7 mouse cellular contexts compared by ENCODE assay signal in genomic region chr11:51916033-51916929, GRCm38 (mm10). TPM values are rescaled to one million over a fixed set of nuclear protein-coding genes. Genes with fewer than 3 reads are reported as not detected.
DNase-seq lines count a peak whose midpoint lies in the region; ATAC-seq and TF ChIP-seq lines count a peak whose summit lies in the region.

No protein-coding gene starts in this region.

- H3K27me3 ChIP-seq in embryonic facial prominence, embryonic 10.5 days (replicated peaks; ENCODE audit: low read depth, poor library complexity, severe bottlenecking): peaks cover 14% of the 10 kb centered on the region; the same call in 1 of the 2 replicates
- no peaks in the 10 kb centered on the region for H3K27me3 ChIP-seq in heart, adult 2 months (ENCODE audit: control insufficient read depth, insufficient read depth, low read length)
- H3K27me3 ChIP-seq in limb, embryonic 12.5 days: 0 out of 2 replicates have a peak, but pooled peaks cover 4% of the 10 kb centered on the region
- H3K27me3 ChIP-seq in midbrain, embryonic 14.5 days (ENCODE audit: control insufficient read depth, insufficient read depth, low read length): no peaks in the 10 kb centered on the region

- under 1% methylated on average over 29 of the region's 29 CpGs for WGBS in embryonic facial prominence, embryonic 10.5 days
- under 1% methylated on average over 29 of the region's 29 CpGs for WGBS in heart, adult 2 months
- WGBS in limb, embryonic 12.5 days: under 1% methylated on average over 29 of the region's 29 CpGs
- WGBS in midbrain, embryonic 14.5 days: 2% methylated on average over 29 of the region's 29 CpGs

- TF ChIP-seq EP300 in heart, adult 2 months (IDR thresholded peaks at IDR 0.05; ENCODE audit: insufficient read depth, low read depth, low read length): peak; percentile 100

- intact Hi-C loops in heart, adult 2 months (cut with DNase I): loop anchor here (1.0 to 5.0 kb wide), 5 partner anchors 19 to 85 kb away; partner anchors contain the start of genes Cdkn2aipnl and Ube2b

- TF ChIP-seq POLR2A in heart, adult 2 months (IDR thresholded peaks at IDR 0.05; ENCODE audit: insufficient read depth, low read depth, low read length): peak; percentile 85

- peak; percentile 68; the same call in 1 of the 2 replicates for ATAC-seq in limb, embryonic 12.5 days (ENCODE audit: insufficient number of reproducible peaks, insufficient read depth, low FRiP score, low TSS enrichment, low read depth)
- 0 out of 2 replicates have a peak, but pooled peaks have one; percentile 40 for ATAC-seq in midbrain, embryonic 14.5 days (ENCODE audit: low FRiP score, low TSS enrichment)

- H3K27ac ChIP-seq in embryonic facial prominence, embryonic 10.5 days (replicated peaks): peak overlapping the region; percentile 3; the same call in 1 of the 2 replicates
- H3K27ac ChIP-seq in heart, adult 2 months: peak overlapping the region; percentile 97
- H3K27ac ChIP-seq in limb, embryonic 12.5 days: 0 out of 2 replicates have a peak overlapping the region, but pooled peaks have one; percentile 41
- 0 out of 2 replicates have a peak overlapping the region, but pooled peaks have one; percentile 13 for H3K27ac ChIP-seq in midbrain, embryonic 14.5 days (replicated peaks; ENCODE audit: low read depth, low read length)

- no peaks in the 10 kb centered on the region for H3K9me3 ChIP-seq in embryonic facial prominence, embryonic 10.5 days
- H3K9me3 ChIP-seq in limb, embryonic 12.5 days: no peaks in the 10 kb centered on the region
- H3K9me3 ChIP-seq in midbrain, embryonic 14.5 days (ENCODE audit: control insufficient read depth, low read length): no peaks in the 10 kb centered on the region

- no peaks in the 10 kb centered on the region for H3K79me2 ChIP-seq in heart, adult 2 months (replicated peaks; ENCODE audit: control insufficient read depth, insufficient read depth, low read length)

- peak overlapping the region; percentile 58 for H3K4me2 ChIP-seq in limb, embryonic 12.5 days
- peak overlapping the region; percentile 47 for H3K4me2 ChIP-seq in midbrain, embryonic 14.5 days (ENCODE audit: low read length)

- peak overlapping the region; percentile 63 for H3K9ac ChIP-seq in heart, adult 2 months (ENCODE audit: low read depth, low read length)
- H3K9ac ChIP-seq in limb, embryonic 12.5 days (replicated peaks): peak overlapping the region; percentile 47; the same call in 1 of the 2 replicates
- H3K9ac ChIP-seq in midbrain, embryonic 14.5 days (replicated peaks; ENCODE audit: low read length): no peak overlapping the region; the same call in 1 of the 2 replicates

- no peaks in the 10 kb centered on the region for H3K36me3 ChIP-seq in embryonic facial prominence, embryonic 10.5 days (replicated peaks)
- H3K36me3 ChIP-seq in heart, adult 2 months (ENCODE audit: control insufficient read depth, insufficient read depth, low read length): no peaks in the 10 kb centered on the region; the same call in 1 of the 2 replicates
- H3K36me3 ChIP-seq in limb, embryonic 12.5 days: no peaks in the 10 kb centered on the region
- H3K36me3 ChIP-seq in midbrain, embryonic 14.5 days (ENCODE audit: control insufficient read depth, insufficient read depth, low read length): no peaks in the 10 kb centered on the region

- H3K4me1 ChIP-seq in embryonic facial prominence, embryonic 10.5 days: peaks cover 23% of the 10 kb centered on the region
- peaks cover 19% of the 10 kb centered on the region for H3K4me1 ChIP-seq in heart, adult 2 months (ENCODE audit: control insufficient read depth, insufficient read depth, low read length)
- H3K4me1 ChIP-seq in limb, embryonic 12.5 days (replicated peaks): peaks cover 16% of the 10 kb centered on the region
- H3K4me1 ChIP-seq in midbrain, embryonic 14.5 days (ENCODE audit: control insufficient read depth, insufficient read depth, low read length): peaks cover 7% of the 10 kb centered on the region

- peak; percentile 91 for DNase-seq in adrenal gland, adult 8-10 months
- DNase-seq in embryonic facial prominence, embryonic 10.5 days (ENCODE audit: low spot score): peak; percentile 70
- DNase-seq in heart, adult 2 months: peak; percentile 96 to 97
- peak; percentile 91 to 95 for DNase-seq in kidney, adult 8-10 months
- peak; percentile 73 for DNase-seq in midbrain, embryonic 14.5 days
- DNase-seq in spleen, postnatal 10 days (ENCODE audit: low spot score in 2 of 2): peak; percentile 29 to 73

- H3K4me3 ChIP-seq in embryonic facial prominence, embryonic 10.5 days: peak overlapping the region; percentile 50
- H3K4me3 ChIP-seq in heart, adult 2 months: peak overlapping the region; percentile 67
- H3K4me3 ChIP-seq in limb, embryonic 12.5 days (replicated peaks): peak overlapping the region; percentile 26
- H3K4me3 ChIP-seq in midbrain, embryonic 14.5 days (replicated peaks; ENCODE audit: low read depth, low read length): no peak overlapping the region

- no peak for TF ChIP-seq CTCF in heart, adult 2 months (IDR thresholded peaks at IDR 0.05)

RNA-seq across cellular contexts. Expression of gene Cdkn2aipnl, which starts 51.2 kb away (rescaled TPM):
- 10 to 100 TPM; 16.9 to 25.6 (median 21.3) TPM for total RNA-seq in adrenal gland, adult 8-10 months (2022)
- polyA plus RNA-seq in embryonic facial prominence, embryonic 10.5 days (2016; fragmentation: Nextera tagmentation; extraction: Ambion mirVana): 128 and 133 TPM in 2 replicates
- total RNA-seq in heart, adult 2 months (2021): 10 to 100 TPM; 10.2 to 10.8 TPM
- polyA plus RNA-seq in heart, adult 2 months (2012; rRNA removed): 8.4 and 14.1 TPM in 2 replicates
- 107 and 109 TPM in 2 replicates for polyA plus RNA-seq in limb, embryonic 12.5 days (2016; fragmentation: Nextera tagmentation; extraction: Ambion mirVana)
- 102 and 125 TPM in 2 replicates for polyA plus RNA-seq in midbrain, embryonic 14.5 days (2014; fragmentation: Nextera tagmentation; extraction: Ambion mirVana)

RNA-seq across cellular contexts. Expression of gene Jade2, which starts 58.8 kb away (rescaled TPM):
- 10 to 100 TPM; 21.1 to 36.2 (median 30.3) TPM for total RNA-seq in adrenal gland, adult 8-10 months (2022)
- 0.65 and 0.80 TPM in 2 replicates for polyA plus RNA-seq in embryonic facial prominence, embryonic 10.5 days (2016; fragmentation: Nextera tagmentation; extraction: Ambion mirVana)
- total RNA-seq in heart, adult 2 months (2021): 10 to 100 TPM; 11.3 to 12.4 TPM
- 6.5 and 7.3 TPM in 2 replicates for polyA plus RNA-seq in heart, adult 2 months (2012; rRNA removed)
- 1.6 TPM in 2 replicates for polyA plus RNA-seq in limb, embryonic 12.5 days (2016; fragmentation: Nextera tagmentation; extraction: Ambion mirVana)
- polyA plus RNA-seq in midbrain, embryonic 14.5 days (2014; fragmentation: Nextera tagmentation; extraction: Ambion mirVana): 0.28 and 0.30 TPM in 2 replicates

Comparison
In these comparisons a context has a peak if more than half of its experiments do, and no peak if none do; other contexts are left out.
1. H3K27ac ChIP-seq: peak in every context shown above with its lines; median percentile 97 in heart, adult 2 months; 41 in limb, embryonic 12.5 days; 13 in midbrain, embryonic 14.5 days; 3 in embryonic facial prominence, embryonic 10.5 days.